Mouse (Mus musculus): Measurements from ENCODE around the gene Bclaf3. TPM values are rescaled to one million over a fixed set of nuclear protein-coding genes. Genes with fewer than 3 reads are reported as not detected.
"Not testable (repeated sequence)": the region's sequence is repeated elsewhere in the genome, so short reads cannot be mapped to it uniquely, and the experiment has no call there.

Gene Bclaf3
- 1.8 and 3.4 TPM in 2 replicates for polyA plus RNA-seq (2012; rRNA removed)

DNA sequence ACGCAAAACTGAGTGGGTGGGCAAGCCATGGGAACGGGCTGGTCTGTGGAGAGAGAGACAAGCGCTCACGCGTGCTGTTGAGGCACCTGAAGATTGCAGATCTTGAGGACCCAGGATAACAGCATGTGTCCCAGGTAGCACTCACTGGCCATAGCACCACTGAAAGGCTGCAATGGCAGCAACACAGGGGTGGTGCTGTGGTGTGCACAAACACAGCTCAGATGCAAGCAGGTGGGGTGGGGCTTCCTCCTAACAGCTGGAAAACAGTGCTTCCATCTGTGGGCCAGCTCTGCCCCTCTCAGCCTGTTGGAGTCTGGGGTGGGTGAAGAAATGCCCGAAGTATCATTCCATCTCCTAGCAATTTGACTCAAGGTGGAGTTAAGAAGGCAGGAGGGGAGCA, at the start of gene Bclaf3:
Gene Bclaf3, plus strand, starts transcription at position 301 of the 400 bp plus-strand sequence.
- H3K4me1 ChIP-seq (ENCODE audit: control insufficient read depth, insufficient read depth, low read length) = no peaks in the 10 kb centered on the region
- 81% methylated on average over 6 of the region's 6 CpGs for WGBS
- no peak within 1 kb of the TSS for H3K4me3 ChIP-seq (replicated peaks; ENCODE audit: extremely low read depth, low read depth, low read length)
- no peak for DNase-seq
- no peak for TF ChIP-seq POLR2A (IDR thresholded peaks at IDR 0.05; ENCODE audit: borderline replicate concordance, extremely low read depth, low read depth, low read length)
- TF ChIP-seq CTCF (IDR thresholded peaks at IDR 0.05; ENCODE audit: insufficient read depth, low read length) = no peak

DNA sequence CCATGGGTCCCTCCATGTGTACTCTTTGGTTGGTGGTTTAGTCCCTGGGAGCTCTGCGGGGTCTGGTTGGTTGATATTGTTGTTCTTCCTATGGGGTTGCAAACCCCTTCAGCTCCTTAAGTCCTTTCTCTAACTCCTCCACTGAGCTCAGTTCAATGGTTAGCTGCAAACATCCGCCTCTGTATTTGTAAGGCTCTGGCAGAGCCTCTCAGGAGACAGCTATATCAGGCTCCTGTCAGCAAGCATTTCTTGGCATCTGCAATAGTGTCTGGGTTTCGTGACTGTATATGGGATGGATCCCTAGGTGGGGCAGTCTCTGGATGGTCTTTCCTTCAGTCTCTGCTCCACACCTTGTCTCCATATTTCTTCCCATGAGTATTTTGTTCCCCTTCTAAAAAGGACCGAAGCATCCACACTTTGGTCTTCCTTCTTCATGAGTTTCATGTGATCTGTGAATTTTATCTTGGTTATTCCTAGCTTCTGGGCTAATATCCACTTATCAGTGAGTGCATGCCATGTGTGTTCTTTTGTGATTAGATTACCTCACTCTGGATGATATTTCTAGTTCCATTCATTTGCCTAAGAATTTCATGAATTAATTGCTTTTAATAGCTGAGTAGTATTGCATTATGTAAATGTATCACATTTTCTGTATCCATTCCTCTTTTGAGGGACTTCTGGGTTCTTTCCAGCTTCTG, 48.1 kb upstream of the Bclaf3 start:
- DNase-seq; H3K4me3 ChIP-seq (replicated peaks; ENCODE audit: extremely low read depth, low read depth, low read length); H3K4me1 ChIP-seq (ENCODE audit: control insufficient read depth, insufficient read depth, low read length): not testable (repeated sequence)
- WGBS = 73% methylated on average over 4 of the region's 4 CpGs

DNA sequence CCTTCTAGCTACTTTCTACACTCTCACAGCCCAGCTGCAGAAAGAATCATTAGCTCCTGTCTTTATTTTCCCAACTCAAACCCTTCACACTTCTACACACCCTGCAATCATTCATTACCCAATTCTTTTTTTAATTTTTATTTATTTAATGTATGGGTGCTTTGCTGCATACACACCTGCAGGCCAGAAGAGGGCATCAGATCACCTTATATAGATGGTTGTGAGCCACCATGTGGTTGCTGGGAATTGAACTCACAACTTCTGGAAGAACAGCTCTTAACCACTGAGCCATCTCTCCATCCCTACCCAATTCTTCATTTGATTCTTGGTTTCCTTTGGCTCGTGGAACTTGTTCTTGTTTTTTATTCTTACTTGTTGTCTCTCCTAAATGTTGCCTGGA, 42.2 kb upstream of the Bclaf3 start:
- TF ChIP-seq CTCF (IDR thresholded peaks at IDR 0.05; ENCODE audit: insufficient read depth, low read length) (no peak), POLR2A (IDR thresholded peaks at IDR 0.05; ENCODE audit: borderline replicate concordance, extremely low read depth, low read depth, low read length) (no peak)
- DNase-seq = no peak
- Histone ChIP-seq H3K4me1 (ENCODE audit: control insufficient read depth, insufficient read depth, low read length) (no peaks in the 10 kb centered on the region), H3K4me3 (replicated peaks; ENCODE audit: extremely low read depth, low read depth, low read length) (no peak overlapping the region)
- WGBS = 74% methylated on average over 1 of the region's 1 CpGs

DNA sequence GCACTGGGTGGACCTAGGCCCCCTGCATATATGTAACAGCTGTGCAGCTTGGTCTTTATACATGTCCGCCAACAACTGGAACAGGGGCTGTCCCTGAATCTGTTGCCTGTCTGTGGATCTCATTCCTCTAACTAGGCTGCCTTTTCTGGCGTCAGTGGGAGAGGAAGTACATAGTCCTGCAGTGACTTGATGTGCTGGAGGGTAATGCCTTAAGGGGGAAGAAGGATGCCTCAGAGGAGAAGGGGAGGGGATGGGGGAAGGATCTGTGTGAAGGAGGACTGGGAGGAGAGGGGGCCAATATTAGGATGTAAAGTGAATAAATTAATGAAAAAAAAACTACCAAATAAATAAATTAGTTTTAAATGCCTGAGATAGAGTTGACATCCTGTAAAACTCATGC, 23.3 kb upstream of the Bclaf3 start:
- TF ChIP-seq CTCF (IDR thresholded peaks at IDR 0.05; ENCODE audit: insufficient read depth, low read length) (no peak), POLR2A (IDR thresholded peaks at IDR 0.05; ENCODE audit: borderline replicate concordance, extremely low read depth, low read depth, low read length) (no peak)
- WGBS = 55% methylated on average over 2 of the region's 2 CpGs
- no peaks in the 10 kb centered on the region for H3K4me1 ChIP-seq (ENCODE audit: control insufficient read depth, insufficient read depth, low read length)
- DNase-seq = no peak
- no peak overlapping the region for H3K4me3 ChIP-seq (replicated peaks; ENCODE audit: extremely low read depth, low read depth, low read length)

DNA sequence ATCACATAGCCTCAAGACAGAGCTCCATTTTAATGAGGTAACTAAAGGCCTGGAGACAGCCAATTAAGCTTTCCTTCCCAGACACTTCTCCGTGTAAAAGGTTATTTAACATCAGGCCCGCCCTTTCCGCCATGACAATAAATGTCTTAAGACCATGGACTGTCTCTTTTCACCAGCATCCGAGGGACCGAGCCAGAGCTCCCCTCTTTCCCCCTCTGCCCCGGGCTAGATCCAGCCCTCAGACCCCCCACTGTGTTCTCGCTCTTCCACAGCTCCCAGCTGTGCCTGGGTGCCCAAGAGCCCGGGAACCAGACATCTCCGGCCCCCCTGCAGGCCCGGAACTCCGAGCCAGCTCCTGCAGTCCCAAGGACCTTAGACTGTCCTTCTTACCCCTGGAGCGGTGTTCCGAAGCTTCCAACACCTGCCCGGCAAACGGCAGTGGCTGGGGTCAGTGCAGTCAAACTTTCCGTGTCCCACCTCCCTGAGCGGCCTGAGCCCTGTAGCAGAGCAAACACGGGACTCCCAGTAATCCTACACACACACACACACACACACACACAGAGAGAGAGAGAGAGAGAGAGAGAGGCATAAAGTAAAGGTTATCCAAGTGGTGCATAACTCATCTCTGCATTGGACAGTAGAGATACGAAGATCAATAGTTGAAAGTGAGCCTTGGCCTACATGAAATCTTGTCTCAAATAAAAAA, 18.0 kb upstream of the Bclaf3 start:
- no peak for DNase-seq
- H3K4me1 ChIP-seq (ENCODE audit: control insufficient read depth, insufficient read depth, low read length) = no peaks in the 10 kb centered on the region; the same call in 1 of the 2 replicates
- no peak for TF ChIP-seq CTCF (IDR thresholded peaks at IDR 0.05; ENCODE audit: insufficient read depth, low read length)
- TF ChIP-seq POLR2A (IDR thresholded peaks at IDR 0.05; ENCODE audit: borderline replicate concordance, extremely low read depth, low read depth, low read length) = no peak
- WGBS = 57% methylated on average over 19 of the region's 19 CpGs
- no peak overlapping the region for H3K4me3 ChIP-seq (replicated peaks; ENCODE audit: extremely low read depth, low read depth, low read length)

DNA sequence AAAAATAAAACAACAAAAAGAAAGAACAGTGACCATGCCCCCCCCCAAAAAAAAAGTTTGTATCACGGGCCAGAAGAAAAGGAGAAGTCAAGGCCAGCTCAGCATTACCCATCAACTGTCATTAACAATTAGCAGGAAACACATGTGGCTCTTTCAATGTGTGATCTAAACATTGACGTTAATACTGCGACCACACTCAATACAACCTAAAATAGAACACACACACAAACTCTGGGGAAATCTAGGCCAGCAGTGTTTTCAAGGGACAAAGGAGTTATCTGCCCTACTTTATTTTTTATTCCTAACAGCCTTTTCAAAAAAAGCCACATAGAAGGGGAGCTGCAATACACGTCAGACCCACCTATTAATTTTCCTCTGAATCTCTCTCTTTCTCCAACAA, 17.4 kb upstream of the Bclaf3 start:
- H3K4me3 ChIP-seq (replicated peaks; ENCODE audit: extremely low read depth, low read depth, low read length) = no peak overlapping the region
- no peak for TF ChIP-seq POLR2A (IDR thresholded peaks at IDR 0.05; ENCODE audit: borderline replicate concordance, extremely low read depth, low read depth, low read length)
- TF ChIP-seq CTCF (IDR thresholded peaks at IDR 0.05; ENCODE audit: insufficient read depth, low read length) = no peak
- no peak for DNase-seq
- 48% methylated on average over 4 of the region's 4 CpGs for WGBS
- no peaks in the 10 kb centered on the region; the same call in 1 of the 2 replicates for H3K4me1 ChIP-seq (ENCODE audit: control insufficient read depth, insufficient read depth, low read length)

DNA sequence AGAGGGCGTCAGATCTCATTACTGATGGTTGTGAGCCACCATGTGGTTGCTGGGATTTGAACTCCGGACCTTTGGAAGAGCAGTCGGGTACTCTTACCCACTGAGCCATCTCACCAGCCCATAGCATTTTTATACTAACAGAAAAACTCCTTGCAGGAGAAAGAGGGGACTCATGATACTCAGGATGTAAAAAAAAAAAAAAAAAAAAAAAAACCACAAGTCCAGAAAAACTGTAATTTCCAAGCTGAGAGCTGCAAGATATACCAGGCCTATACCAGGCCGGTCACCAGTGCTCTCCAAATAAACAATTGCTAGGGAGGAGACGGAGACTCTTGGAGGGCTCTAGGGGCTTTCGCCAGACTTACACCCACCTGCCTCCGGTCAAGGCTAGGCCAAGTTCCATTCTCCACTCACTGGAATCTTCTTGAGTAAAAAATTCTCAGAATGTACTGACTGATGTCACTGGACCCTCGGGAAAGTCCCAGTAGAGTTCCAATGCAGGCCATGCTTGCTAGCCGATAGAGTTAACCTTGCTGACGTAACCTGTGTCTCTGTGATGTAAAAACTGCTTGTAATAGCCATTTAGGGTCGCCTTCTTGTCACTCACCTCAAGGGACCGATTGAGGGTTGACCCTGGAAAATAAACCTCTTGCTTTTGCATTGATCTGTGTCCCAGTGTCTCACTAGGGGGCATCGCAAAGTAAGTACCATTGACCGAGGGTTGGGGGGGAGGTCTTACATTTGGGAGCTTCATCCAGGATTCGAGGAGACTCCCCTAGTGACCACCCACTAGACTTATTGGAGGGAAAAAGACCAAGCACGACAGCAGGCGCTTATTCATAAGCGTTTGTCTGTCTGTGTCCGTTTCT, 16.4 kb upstream of the Bclaf3 start:
- 73% methylated on average over 19 of the region's 19 CpGs for WGBS
- H3K4me1 ChIP-seq (ENCODE audit: control insufficient read depth, insufficient read depth, low read length) = no peaks in the 10 kb centered on the region; the same call in 1 of the 2 replicates
- no peak for DNase-seq
- H3K4me3 ChIP-seq (replicated peaks; ENCODE audit: extremely low read depth, low read depth, low read length) = no peak overlapping the region
- no peak for TF ChIP-seq POLR2A (IDR thresholded peaks at IDR 0.05; ENCODE audit: borderline replicate concordance, extremely low read depth, low read depth, low read length)
- no peak for TF ChIP-seq CTCF (IDR thresholded peaks at IDR 0.05; ENCODE audit: insufficient read depth, low read length)

DNA sequence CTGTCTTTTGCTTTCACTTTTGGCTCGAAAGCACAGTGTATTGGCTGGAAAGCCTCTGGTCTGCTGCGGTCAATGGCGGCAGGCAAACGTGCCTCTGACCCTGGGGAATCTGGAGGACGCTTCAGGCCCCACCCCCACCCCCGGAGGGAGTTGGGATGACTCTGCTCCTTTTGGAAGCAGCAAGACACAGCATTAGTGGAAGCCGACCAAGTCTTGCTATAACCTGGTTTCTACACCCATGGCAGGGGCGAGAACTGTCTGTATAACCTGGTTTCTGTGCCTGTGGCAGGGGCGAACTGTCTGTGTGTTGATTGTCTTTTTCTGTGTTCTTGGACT, 15.8 kb upstream of the Bclaf3 start:
- TF ChIP-seq POLR2A (IDR thresholded peaks at IDR 0.05; ENCODE audit: borderline replicate concordance, extremely low read depth, low read depth, low read length) = no peak
- no peak for TF ChIP-seq CTCF (IDR thresholded peaks at IDR 0.05; ENCODE audit: insufficient read depth, low read length)
- H3K4me1 ChIP-seq (ENCODE audit: control insufficient read depth, insufficient read depth, low read length) = no peaks in the 10 kb centered on the region; the same call in 1 of the 2 replicates
- no peak for DNase-seq
- H3K4me3 ChIP-seq (replicated peaks; ENCODE audit: extremely low read depth, low read depth, low read length) = no peak overlapping the region
- 68% methylated on average over 9 of the region's 9 CpGs for WGBS

DNA sequence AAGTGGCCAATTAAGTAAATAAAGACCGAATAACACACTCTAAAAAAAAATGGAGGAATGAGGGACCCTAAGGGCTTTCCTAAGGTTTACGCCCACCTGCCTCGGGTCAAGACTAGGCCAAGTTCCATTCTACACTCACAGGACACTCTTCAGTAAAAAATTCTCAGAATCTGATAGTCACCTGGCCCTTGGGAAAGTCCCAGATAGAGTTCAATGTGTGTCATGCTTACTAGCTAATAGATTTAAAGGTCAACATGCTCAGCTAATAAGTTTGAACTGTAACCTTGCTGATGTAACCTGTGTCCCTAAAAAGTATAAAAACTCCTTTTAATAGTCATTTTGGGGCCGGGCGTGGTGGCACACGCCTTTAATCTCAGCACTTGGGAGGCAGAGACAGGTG, 10.9 kb upstream of the Bclaf3 start:
- no peak overlapping the region for H3K4me3 ChIP-seq (replicated peaks; ENCODE audit: extremely low read depth, low read depth, low read length)
- H3K4me1 ChIP-seq (ENCODE audit: control insufficient read depth, insufficient read depth, low read length) = no peaks in the 10 kb centered on the region
- TF ChIP-seq POLR2A (IDR thresholded peaks at IDR 0.05; ENCODE audit: borderline replicate concordance, extremely low read depth, low read depth, low read length) = no peak
- TF ChIP-seq CTCF (IDR thresholded peaks at IDR 0.05; ENCODE audit: insufficient read depth, low read length) = no peak
- DNase-seq = no peak
- 80% methylated on average over 6 of the region's 6 CpGs for WGBS

Measured in lung, adult 2 months (tissue).